Mouse (Mus musculus) liver, adult 2 months (tissue): ENCODE data around the gene Gramd1b. TPM values are rescaled to one million over a fixed set of nuclear protein-coding genes. Genes with fewer than 3 reads are reported as not detected.

Experiments
- DNase-seq: peaks from one replicate; pipeline ENCODE4 v3.0.0-alpha.2; 2011; ENCODE audit warnings: low read depth, low spot score; ENCODE audit errors: extremely low read depth
- H3K27ac ChIP-seq: fragments of 200-500 bp; replicated peaks from 2 replicates; pipeline ENCODE4 v1.5.1; 2012; ENCODE audit warnings: low read depth, mild to moderate bottlenecking, control low read depth, inconsistent platforms, low read length; ENCODE audit not compliant: insufficient read depth
- H3K27me3 ChIP-seq: fragments of 200-500 bp; 2 replicates; pipeline ENCODE4 v1.6.1; 2012; ENCODE audit warnings: mild to moderate bottlenecking, moderate library complexity, low read length, inconsistent platforms; ENCODE audit not compliant: control insufficient read depth, insufficient read depth
- H3K36me3 ChIP-seq: fragments of 200-500 bp; 2 replicates; pipeline ENCODE4 v1.6.1; 2012; ENCODE audit warnings: low read length, inconsistent platforms; ENCODE audit not compliant: control insufficient read depth, insufficient read depth
- H3K4me1 ChIP-seq: fragments of 200-500 bp; 2 replicates; pipeline ENCODE4 v1.6.1; 2011; ENCODE audit warnings: low read length; ENCODE audit not compliant: control insufficient read depth, insufficient read depth
- H3K4me3 ChIP-seq: fragments of 200-500 bp; 2 replicates; pipeline ENCODE4 v1.5.1; 2011; ENCODE audit warnings: low read depth, mild to moderate bottlenecking, control low read depth, low read length, moderate library complexity; ENCODE audit not compliant: insufficient read depth
- H3K79me2 ChIP-seq: fragments of 200-500 bp; 2 replicates; pipeline ENCODE4 v1.6.1; 2012; ENCODE audit warnings: inconsistent platforms, mild to moderate bottlenecking, low read length, moderate library complexity; ENCODE audit not compliant: control insufficient read depth, insufficient read depth
- H3K9ac ChIP-seq: fragments of 200-500 bp; 2 replicates; pipeline ENCODE4 v1.6.1; 2012; ENCODE audit warnings: low read depth, mild to moderate bottlenecking, control low read depth, inconsistent platforms, low read length
- CTCF ChIP-seq: fragments of 200-500 bp; IDR thresholded peaks from 2 replicates; pipeline ENCODE4 v1.5.1; 2011; ENCODE audit warnings: low read depth, low read length, control low read depth
- POLR2A ChIP-seq: fragments of 200-500 bp; IDR thresholded peaks from 2 replicates; pipeline ENCODE4 v1.6.1; 2011; ENCODE audit warnings: low read length, control low read depth; ENCODE audit not compliant: insufficient read depth; ENCODE audit errors: extremely low read depth
- WGBS: fragments of 180-500 bp; shearing (Covaris S2); methylation state at CpG from one replicate; pipeline ENCODE4 v1.1.7; 2018; 5-methylcytosine and 5-hydroxymethylcytosine counted together
- polyA plus RNA-seq: library from polyadenylated mRNA; depleted of rRNA; stranded (reverse); fragments of >200 nt; gene quantifications from 2 replicates; pipeline ENCODE4 v1.2.3, GENCODE M21; 2012
- total RNA-seq: library from RNA; depleted of rRNA; stranded (reverse); fragments of >200 nt; gene quantifications from 2 replicates; pipeline ENCODE4 v1.2.3, GENCODE M21; 2014

The Gramd1b gene
- total and polyA plus RNA-seq, 2 experiments, result 1.2 to 2.0 TPM

DNA sequence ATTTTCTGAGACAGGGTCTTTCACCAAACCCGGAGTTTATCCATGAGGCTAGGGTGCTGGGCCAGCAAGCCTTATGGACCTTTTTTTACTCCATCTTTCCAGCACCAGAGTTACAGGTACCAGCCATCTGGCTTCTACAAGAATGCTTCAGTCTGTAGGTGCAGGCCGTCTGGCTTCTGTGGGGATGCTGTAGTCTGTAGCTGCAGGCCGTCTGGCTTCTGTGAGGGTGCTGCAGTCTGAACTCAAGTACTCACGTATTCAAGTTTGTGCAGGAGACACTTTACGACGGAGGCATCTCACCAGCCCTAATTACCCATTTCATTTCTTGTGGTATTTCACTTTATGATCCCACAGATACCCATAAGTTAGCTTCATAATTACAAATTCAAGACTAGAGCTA lies 14.0 kb upstream of the Gramd1b start:
- 93% methylated on average over 6 of the region's 6 CpGs for WGBS
- no peak for TF ChIP-seq CTCF
- no peak for TF ChIP-seq POLR2A
- Histone ChIP-seq H3K27ac (no peak overlapping the region), H3K9ac (no peak overlapping the region), H3K79me2 (no peaks in the 10 kb centered on the region), H3K4me3 (no peak overlapping the region), H3K27me3 (no peaks in the 10 kb centered on the region), H3K36me3 (no peaks in the 10 kb centered on the region), H3K4me1 (no peaks in the 10 kb centered on the region)
- no peak for DNase-seq

DNA sequence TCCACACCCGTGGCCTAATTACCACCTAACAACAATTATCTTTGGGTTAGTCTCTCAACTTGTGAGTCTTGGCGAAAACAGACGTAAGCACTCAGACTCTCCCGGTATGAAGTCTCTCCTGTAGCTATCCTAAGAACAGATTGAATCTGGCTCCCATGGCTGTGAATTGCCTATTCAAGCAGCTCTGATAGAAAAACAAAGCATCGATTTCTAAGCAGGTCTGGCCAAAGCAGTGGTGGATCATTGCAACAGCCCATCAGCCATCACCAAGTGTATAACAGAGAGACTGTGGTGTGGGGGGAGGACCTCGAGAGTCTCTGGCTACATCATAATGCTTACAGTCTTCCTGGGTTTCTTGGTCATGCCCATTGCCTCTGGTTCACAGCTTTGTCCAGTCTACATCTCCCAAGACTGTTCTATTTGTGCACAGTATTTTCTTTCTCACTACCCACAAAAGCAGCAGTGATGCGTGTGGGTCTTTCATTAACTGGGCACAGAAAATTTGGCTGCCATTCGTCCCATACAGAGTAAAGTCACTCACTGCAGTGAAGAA lies 8.5 kb upstream of the Gramd1b start:
- H3K79me2 ChIP-seq, result no peaks in the 10 kb centered on the region
- no peak overlapping the region for H3K4me3 ChIP-seq
- H3K27ac ChIP-seq, result no peak overlapping the region
- WGBS, result 81% methylated on average over 8 of the region's 8 CpGs
- no peaks in the 10 kb centered on the region for H3K36me3 ChIP-seq
- H3K9ac ChIP-seq, result no peak overlapping the region
- DNase-seq, result no peak
- no peaks in the 10 kb centered on the region for H3K4me1 ChIP-seq
- no peaks in the 10 kb centered on the region for H3K27me3 ChIP-seq
- no peak for TF ChIP-seq POLR2A

DNA sequence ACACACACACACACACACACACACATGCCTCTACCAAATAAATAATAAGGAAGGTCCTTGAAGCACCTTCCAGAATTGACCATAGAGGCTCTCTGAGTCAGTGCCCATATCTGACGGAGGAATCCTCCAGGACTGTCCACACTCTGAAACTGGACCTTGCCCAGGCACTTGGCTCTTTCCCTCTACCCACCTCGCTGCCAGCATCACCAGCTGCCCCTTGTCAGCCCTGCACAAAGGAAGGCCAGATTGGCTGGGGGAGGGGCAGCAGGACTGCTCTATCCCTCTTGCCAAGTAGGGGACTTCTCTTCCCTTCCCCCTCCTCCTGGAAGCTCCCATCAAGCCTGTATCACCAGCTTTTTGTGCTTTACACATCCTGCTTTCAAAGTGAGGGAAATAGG lies 6.5 kb upstream of the Gramd1b start:
- TF ChIP-seq CTCF, result no peak
- no peak for TF ChIP-seq POLR2A
- Histone ChIP-seq H3K27ac (no peak overlapping the region), H3K27me3 (no peaks in the 10 kb centered on the region), H3K4me3 (no peak overlapping the region), H3K4me1 (no peaks in the 10 kb centered on the region), H3K36me3 (no peaks in the 10 kb centered on the region), H3K9ac (no peak overlapping the region), H3K79me2 (no peaks in the 10 kb centered on the region)
- DNase-seq, result no peak
- WGBS, result 35% methylated on average over 2 of the region's 2 CpGs

- Histone ChIP-seq H3K79me2 (no peaks in the 10 kb centered on the region), H3K27me3 (no peaks in the 10 kb centered on the region), H3K9ac (no peak overlapping the region), H3K27ac (no peak overlapping the region), H3K36me3 (no peaks in the 10 kb centered on the region), H3K4me3 (no peak overlapping the region), H3K4me1 (no peaks in the 10 kb centered on the region)
- WGBS, result 89% methylated on average over 3 of the region's 3 CpGs
- no peak for DNase-seq
- TF ChIP-seq CTCF (no peak), POLR2A (no peak)
Measured at GRCm38 (mm10) chr9:40537044-40537707, 6.0 kb upstream of the Gramd1b start.

GRCm38 (mm10) chr9:40530536-40530935 lies 647 bp downstream of the Gramd1b start:
- Histone ChIP-seq H3K9ac (no peak overlapping the region), H3K4me3 (no peak overlapping the region), H3K27me3 (peaks cover 3% of the 10 kb centered on the region; the same call in 1 of the 2 replicates), H3K4me1 (no peaks in the 10 kb centered on the region), H3K36me3 (no peaks in the 10 kb centered on the region), H3K27ac (no peak overlapping the region), H3K79me2 (no peaks in the 10 kb centered on the region)
- no peak for TF ChIP-seq CTCF
- TF ChIP-seq POLR2A, result no peak
- DNase-seq, result no peak
- 62% methylated on average over 8 of the region's 8 CpGs for WGBS

- Histone ChIP-seq H3K36me3 (no peaks in the 10 kb centered on the region), H3K9ac (no peak overlapping the region), H3K4me3 (no peak overlapping the region), H3K79me2 (no peaks in the 10 kb centered on the region), H3K4me1 (no peaks in the 10 kb centered on the region), H3K27me3 (peaks cover 3% of the 10 kb centered on the region; the same call in 1 of the 2 replicates), H3K27ac (no peak overlapping the region)
- 72% methylated on average over 4 of the region's 4 CpGs for WGBS
- TF ChIP-seq POLR2A, result no peak
- TF ChIP-seq CTCF, result no peak
- no peak for DNase-seq
Measured at GRCm38 (mm10) chr9:40528733-40529132, 2.5 kb downstream of the Gramd1b start.
